Mouse (Mus musculus) lung, postnatal 10 days (tissue): ENCODE measurements around the gene Gm20817.
"Not testable (repeated sequence)": the region's sequence is repeated elsewhere in the genome, so short reads cannot be mapped to it uniquely, and the experiment has no call there.

Experiments
- DNase-seq: peaks from one replicate; pipeline ENCODE4 v3.0.0; 2021

The Gm20817 gene

DNA sequence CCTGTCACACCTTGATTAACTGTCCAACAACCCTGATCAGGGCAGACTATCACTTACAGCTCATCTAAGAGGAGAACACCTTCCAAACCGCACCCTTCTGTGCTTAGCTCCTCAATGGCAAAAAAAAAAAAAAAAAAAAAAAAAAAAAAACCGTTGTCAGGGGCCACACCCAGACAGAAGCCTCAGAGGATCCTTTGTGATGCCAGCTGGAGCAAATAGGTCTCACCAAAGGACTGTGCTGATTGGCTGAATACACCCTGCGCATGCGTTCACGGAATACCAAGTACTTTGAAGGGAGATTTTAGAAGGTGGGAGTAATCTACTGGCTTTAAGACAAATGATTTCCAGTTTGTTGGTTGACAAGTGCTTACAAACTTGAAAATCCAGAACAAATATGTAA lies at the start of gene Gm20817:
Gm20817 (minus strand) TSS at position 101 of the 400 bp plus-strand sequence.
- DNase-seq, result not testable (repeated sequence)
